In genomic region chr16:51811073-51811472, GRCm38 (mm10) we compare ENCODE assay signal across 19 mouse cellular contexts.
"Had no signal": no experiment of that assay in that cellular context is flagged by ENCODE, and none has a peak within 500 bp of the region (broad histone marks: within the 10 kb centered on the region; RNA-seq: fewer than 3 reads in every experiment).

No protein-coding gene starts in this region.

- H3K9me3 ChIP-seq: liver, embryonic 12.5 days; midbrain, embryonic 10.5 days; midbrain, embryonic 12.5 days; neural tube, embryonic 13.5 days; neural tube, embryonic 15.5 days had no signal

- H3K36me3 ChIP-seq: liver, embryonic 12.5 days; midbrain, embryonic 10.5 days; midbrain, embryonic 12.5 days; neural tube, embryonic 13.5 days; neural tube, embryonic 15.5 days had no signal

- DNase-seq: lung, adult 2 months; lung, postnatal 4 days; midbrain, embryonic 14.5 days; retina, postnatal 1 day; right cerebral cortex, adult 18-20 months; right cerebral cortex, postnatal 25 days; right cerebral cortex, postnatal 4 days; spleen, adult 18-20 months; thymus, adult 18-20 months; thymus, postnatal 14 days; thymus, postnatal 36 days had no signal

- H3K4me3 ChIP-seq: liver, embryonic 12.5 days; midbrain, embryonic 10.5 days; midbrain, embryonic 12.5 days; myocyte; neural tube, embryonic 13.5 days; neural tube, embryonic 15.5 days had no signal

- ATAC-seq: liver, embryonic 12.5 days; midbrain, embryonic 16.5 days had no signal

- H3K27ac ChIP-seq: liver, embryonic 12.5 days; liver, embryonic 14.5 days; midbrain, embryonic 10.5 days; midbrain, embryonic 12.5 days; neural tube, embryonic 13.5 days; neural tube, embryonic 15.5 days had no signal

- H3K9ac ChIP-seq: liver, embryonic 12.5 days; liver, embryonic 14.5 days; midbrain, embryonic 12.5 days; neural tube, embryonic 13.5 days; neural tube, embryonic 15.5 days had no signal

- H3K4me2 ChIP-seq: liver, embryonic 12.5 days; midbrain, embryonic 12.5 days; neural tube, embryonic 13.5 days; neural tube, embryonic 15.5 days had no signal

- H3K27me3 ChIP-seq: liver, embryonic 12.5 days; midbrain, embryonic 12.5 days; neural tube, embryonic 13.5 days; neural tube, embryonic 15.5 days had no signal

- H3K4me1 ChIP-seq: liver, embryonic 12.5 days; midbrain, embryonic 10.5 days; midbrain, embryonic 12.5 days; neural tube, embryonic 13.5 days; neural tube, embryonic 15.5 days had no signal
